Mouse (Mus musculus): ENCODE measurements around the gene Slc25a51. TPM values are rescaled to one million over a fixed set of nuclear protein-coding genes. Genes with fewer than 3 reads are reported as not detected.

The Slc25a51 gene
- total and polyA plus RNA-seq, 2 experiments from 2014 or later, result 70.1 to 190 TPM

DNA sequence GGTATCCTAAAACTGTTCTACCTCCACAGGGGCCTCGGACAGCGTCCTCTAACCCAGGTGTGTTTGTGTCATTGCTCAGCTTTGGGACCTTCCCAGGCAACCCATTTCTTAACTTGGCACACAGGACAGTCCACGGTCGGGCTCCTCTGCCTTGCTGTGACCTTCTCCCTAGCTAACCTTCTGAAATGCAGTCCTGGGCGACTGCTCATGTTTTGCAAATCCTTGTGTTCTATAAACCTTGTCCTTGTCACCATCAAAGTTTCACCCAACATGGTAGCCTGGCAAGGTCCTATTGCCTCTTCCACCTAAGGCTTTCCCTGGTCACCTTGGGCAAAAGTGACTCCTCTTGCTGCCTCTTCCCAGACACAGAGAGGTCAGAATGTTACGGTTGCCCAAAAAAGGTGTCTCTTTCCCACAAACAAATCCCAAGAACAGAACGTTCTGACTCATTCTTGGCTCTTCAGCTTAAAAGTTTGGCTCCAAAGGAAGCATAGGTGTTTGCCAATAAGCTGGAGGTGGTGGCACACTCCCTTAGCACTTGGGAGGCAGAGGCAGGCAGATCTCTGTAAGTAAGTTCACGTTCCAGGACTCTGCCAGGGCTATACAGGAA is 2.7 kb upstream of the Slc25a51 start:
- 86% methylated on average over 8 of the region's 8 CpGs for whole genome bisulfite sequencing
- H3K4me3 ChIP-seq (ENCODE audit: low read depth, low read length), result no peak overlapping the region
- H3K27me3 ChIP-seq (ENCODE audit: control insufficient read depth, insufficient read depth, low read length), result no peaks in the 10 kb centered on the region
- ATAC-seq (ENCODE audit: insufficient read depth, low read depth) (no peak), DNase-seq (ENCODE audit: low spot score) (no peak)
- H3K36me3 ChIP-seq (replicated peaks; ENCODE audit: control insufficient read depth, insufficient read depth, low read length), result no peaks in the 10 kb centered on the region
- H3K4me1 ChIP-seq (ENCODE audit: control insufficient read depth, insufficient read depth), result peaks cover 28% of the 10 kb centered on the region
- no peak overlapping the region for H3K4me2 ChIP-seq (ENCODE audit: low read depth, low read length)
- H3K9ac ChIP-seq (replicated peaks; ENCODE audit: low read depth, low read length), result no peak overlapping the region
- TF ChIP-seq CTCF (IDR thresholded peaks at IDR 0.05; ENCODE audit: low read depth) (no peak), EP300 (IDR thresholded peaks at IDR 0.05; ENCODE audit: low read depth) (no peak)
- H3K9me3 ChIP-seq (replicated peaks; ENCODE audit: control insufficient read depth, low read length), result no peaks in the 10 kb centered on the region
- no peak overlapping the region for H3K27ac ChIP-seq (ENCODE audit: low read depth)

DNA sequence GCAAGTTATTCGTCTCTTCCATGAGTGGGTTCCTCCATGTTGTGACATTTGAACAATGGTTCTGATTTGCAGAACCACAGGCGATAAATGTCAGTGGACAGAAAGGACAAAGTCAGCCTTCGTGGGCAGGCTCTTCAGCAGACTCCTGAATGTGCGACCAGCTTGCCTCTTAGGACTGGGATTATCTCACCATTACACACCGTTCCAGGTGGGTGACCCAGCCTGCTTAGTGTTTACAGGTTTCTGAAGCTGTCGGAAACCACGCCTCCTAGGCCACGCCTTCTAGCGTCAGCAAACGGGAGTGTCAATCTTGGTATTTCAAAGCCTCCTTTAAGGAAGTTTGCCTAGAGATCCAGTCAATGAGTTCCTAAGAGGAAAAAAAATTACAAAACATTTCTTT is 704 bp upstream of the Slc25a51 start:
- Histone ChIP-seq H3K36me3 (replicated peaks; ENCODE audit: control insufficient read depth, insufficient read depth, low read length) (0 out of 2 replicates have a peak, but pooled peaks cover 2% of the 10 kb centered on the region), H3K4me2 (ENCODE audit: low read depth, low read length) (peak overlapping the region; percentile 74), H3K9me3 (replicated peaks; ENCODE audit: control insufficient read depth, low read length) (no peaks in the 10 kb centered on the region), H3K27ac (ENCODE audit: low read depth) (peak overlapping the region; percentile 95), H3K4me3 (ENCODE audit: low read depth, low read length) (peak overlapping the region; percentile 80), H3K27me3 (ENCODE audit: control insufficient read depth, insufficient read depth, low read length) (no peaks in the 10 kb centered on the region), H3K4me1 (ENCODE audit: control insufficient read depth, insufficient read depth) (peaks cover 29% of the 10 kb centered on the region), H3K9ac (replicated peaks; ENCODE audit: low read depth, low read length) (peak overlapping the region; percentile 91; the same call in 1 of the 2 replicates)
- TF ChIP-seq EP300 (IDR thresholded peaks at IDR 0.05; ENCODE audit: low read depth) (no peak), CTCF (IDR thresholded peaks at IDR 0.05; ENCODE audit: low read depth) (0 out of 2 replicates have a peak, but pooled peaks have one; percentile 8)
- ATAC-seq (ENCODE audit: insufficient read depth, low read depth) (no peak), DNase-seq (ENCODE audit: low spot score) (peak; percentile 57)
- 3% methylated on average over 10 of the region's 10 CpGs for WGBS

DNA sequence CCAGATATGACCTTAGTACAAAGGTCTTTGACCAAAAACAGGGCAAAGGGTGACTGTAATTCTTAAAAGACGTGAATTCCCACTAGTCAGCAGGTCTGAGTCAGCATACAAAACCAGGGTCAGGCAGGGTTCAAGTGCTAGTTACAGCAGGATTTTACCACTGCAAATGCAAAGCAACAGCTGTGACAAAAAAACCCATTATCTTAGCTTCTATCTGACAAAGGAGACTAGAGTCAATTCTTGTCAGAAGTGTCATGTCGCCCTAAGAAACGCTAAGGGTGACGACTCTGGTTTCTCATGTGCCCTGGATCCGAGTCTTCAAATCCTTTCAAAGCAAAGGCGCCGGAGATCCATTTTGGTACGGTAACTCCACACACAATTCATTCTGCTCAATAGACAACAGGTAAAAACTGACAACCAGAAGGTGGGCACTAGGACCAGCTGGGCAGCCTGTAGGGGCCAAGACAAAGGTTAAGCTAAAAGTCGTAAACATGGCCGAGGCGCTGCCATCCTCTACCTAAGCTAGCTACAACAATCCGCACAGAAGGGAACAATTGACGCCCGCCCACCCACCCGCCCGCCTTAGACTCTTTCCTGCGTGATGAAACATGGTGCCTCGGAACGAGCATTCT is 747 bp downstream of the Slc25a51 start:
- TF ChIP-seq EP300 (IDR thresholded peaks at IDR 0.05; ENCODE audit: low read depth) (no peak), CTCF (IDR thresholded peaks at IDR 0.05; ENCODE audit: low read depth) (no peak)
- ATAC-seq (ENCODE audit: insufficient read depth, low read depth) (peak; percentile 12; the same call in 1 of the 2 replicates), DNase-seq (ENCODE audit: low spot score) (peak; percentile 22)
- under 1% methylated on average over 19 of the region's 19 CpGs for WGBS
- peaks cover 15% of the 10 kb centered on the region for H3K36me3 ChIP-seq (replicated peaks; ENCODE audit: control insufficient read depth, insufficient read depth, low read length)
- H3K4me1 ChIP-seq (ENCODE audit: control insufficient read depth, insufficient read depth), result peaks cover 36% of the 10 kb centered on the region
- H3K4me3 ChIP-seq (ENCODE audit: low read depth, low read length), result peak overlapping the region; percentile 80
- H3K4me2 ChIP-seq (ENCODE audit: low read depth, low read length), result peak overlapping the region; percentile 74
- H3K27ac ChIP-seq (ENCODE audit: low read depth), result peak overlapping the region; percentile 95
- H3K9ac ChIP-seq (replicated peaks; ENCODE audit: low read depth, low read length), result peak overlapping the region; percentile 91
- H3K9me3 ChIP-seq (replicated peaks; ENCODE audit: control insufficient read depth, low read length), result no peaks in the 10 kb centered on the region
- no peaks in the 10 kb centered on the region for H3K27me3 ChIP-seq (ENCODE audit: control insufficient read depth, insufficient read depth, low read length)

DNA sequence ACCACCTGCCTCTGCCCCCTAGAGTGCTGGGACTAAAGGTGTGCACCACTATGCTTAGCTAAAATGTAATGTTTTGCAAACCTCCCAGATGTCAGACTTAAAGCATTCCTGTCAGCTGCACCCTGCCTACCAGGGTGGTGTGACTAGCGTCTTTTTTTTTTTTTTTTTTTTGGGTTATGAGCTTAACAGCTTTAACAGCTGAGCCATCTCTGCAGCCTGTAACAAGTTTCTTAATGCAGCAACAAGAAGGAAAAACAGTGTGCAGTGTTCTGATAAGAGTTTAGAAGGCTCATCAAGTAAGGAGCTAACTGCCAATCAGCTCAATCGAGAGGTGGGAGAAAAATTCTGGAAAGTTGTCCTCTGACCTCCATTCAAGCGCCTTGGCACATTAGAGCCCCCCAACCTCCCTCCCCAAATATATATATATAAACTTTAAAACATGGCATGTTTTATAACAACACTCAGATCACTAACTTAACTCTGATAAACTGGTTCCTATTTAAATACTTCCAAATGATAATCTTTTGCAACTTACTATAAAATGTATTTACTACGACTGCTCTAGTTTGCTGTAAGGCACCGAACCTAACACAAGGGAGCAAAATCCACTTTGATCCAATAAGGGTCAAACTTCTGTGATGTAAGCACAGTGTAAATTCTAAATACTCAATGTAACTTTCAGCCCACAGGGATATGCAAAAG is 1.4 kb downstream of the Slc25a51 start:
- TF ChIP-seq EP300 (IDR thresholded peaks at IDR 0.05; ENCODE audit: low read depth) (no peak), CTCF (IDR thresholded peaks at IDR 0.05; ENCODE audit: low read depth) (no peak)
- DNase-seq (ENCODE audit: low spot score) (no peak), ATAC-seq (ENCODE audit: insufficient read depth, low read depth) (no peak)
- no peaks in the 10 kb centered on the region for H3K9me3 ChIP-seq (replicated peaks; ENCODE audit: control insufficient read depth, low read length)
- no peak overlapping the region; the same call in 1 of the 2 replicates for H3K27ac ChIP-seq (ENCODE audit: low read depth)
- H3K27me3 ChIP-seq (ENCODE audit: control insufficient read depth, insufficient read depth, low read length), result no peaks in the 10 kb centered on the region
- H3K4me1 ChIP-seq (ENCODE audit: control insufficient read depth, insufficient read depth), result peaks cover 38% of the 10 kb centered on the region
- H3K9ac ChIP-seq (replicated peaks; ENCODE audit: low read depth, low read length), result peak overlapping the region; percentile 91
- 36% methylated on average over 5 of the region's 5 CpGs for WGBS
- H3K4me3 ChIP-seq (ENCODE audit: low read depth, low read length), result peak overlapping the region; percentile 80
- H3K4me2 ChIP-seq (ENCODE audit: low read depth, low read length), result peak overlapping the region; percentile 74
- H3K36me3 ChIP-seq (replicated peaks; ENCODE audit: control insufficient read depth, insufficient read depth, low read length), result peaks cover 22% of the 10 kb centered on the region

DNA sequence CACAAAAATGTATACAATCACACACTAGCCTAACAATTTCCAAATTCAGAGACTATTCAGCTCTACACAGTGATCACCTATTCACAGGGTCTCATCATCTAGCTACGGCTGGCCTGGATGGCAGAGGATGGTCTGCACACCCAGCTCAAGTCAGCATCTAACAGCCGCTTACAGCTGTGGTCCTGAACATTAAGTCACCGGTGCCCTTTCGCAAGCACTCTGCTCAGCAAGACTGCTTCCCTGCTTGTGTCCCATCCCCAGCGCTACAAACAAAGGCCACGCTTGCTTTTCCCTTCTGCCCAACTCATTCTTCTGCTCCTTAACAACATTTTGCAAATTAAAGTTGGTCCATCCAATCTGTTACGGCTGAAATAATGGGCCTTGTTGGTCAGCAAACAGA is 2.2 kb downstream of the Slc25a51 start:
- H3K36me3 ChIP-seq (replicated peaks; ENCODE audit: control insufficient read depth, insufficient read depth, low read length), result peaks cover 26% of the 10 kb centered on the region
- H3K4me2 ChIP-seq (ENCODE audit: low read depth, low read length), result peak overlapping the region; percentile 19; the same call in 1 of the 2 replicates
- H3K9ac ChIP-seq (replicated peaks; ENCODE audit: low read depth, low read length), result no peak overlapping the region
- ATAC-seq (ENCODE audit: insufficient read depth, low read depth) (no peak), DNase-seq (ENCODE audit: low spot score) (no peak)
- H3K27me3 ChIP-seq (ENCODE audit: control insufficient read depth, insufficient read depth, low read length), result no peaks in the 10 kb centered on the region
- H3K4me3 ChIP-seq (ENCODE audit: low read depth, low read length), result no peak overlapping the region
- H3K27ac ChIP-seq (ENCODE audit: low read depth), result no peak overlapping the region; the same call in 1 of the 2 replicates
- H3K4me1 ChIP-seq (ENCODE audit: control insufficient read depth, insufficient read depth), result peaks cover 38% of the 10 kb centered on the region
- 82% methylated on average over 7 of the region's 7 CpGs for WGBS
- TF ChIP-seq CTCF (IDR thresholded peaks at IDR 0.05; ENCODE audit: low read depth) (no peak), EP300 (IDR thresholded peaks at IDR 0.05; ENCODE audit: low read depth) (no peak)
- no peaks in the 10 kb centered on the region for H3K9me3 ChIP-seq (replicated peaks; ENCODE audit: control insufficient read depth, low read length)
